Mouse (Mus musculus) liver, adult 2 months (tissue): ENCODE results near the gene Kif1b.

ENCODE experiments used
- CTCF ChIP-seq: fragments of 200-500 bp; IDR thresholded peaks from 2 replicates; pipeline ENCODE4 v1.5.1; 2011; ENCODE audit warnings: low read depth, low read length, control low read depth
- POLR2A ChIP-seq: fragments of 200-500 bp; IDR thresholded peaks from 2 replicates; pipeline ENCODE4 v1.6.1; 2011; ENCODE audit warnings: low read length, control low read depth; ENCODE audit not compliant: insufficient read depth; ENCODE audit errors: extremely low read depth

GRCm38 (mm10) chr4:149247772-149248171 is 59.7 kb downstream of the Kif1b start:
- TF ChIP-seq CTCF (no peak), POLR2A (no peak)
